Mouse (Mus musculus): ENCODE measurements around the gene Grb10.

- no peak for TF ChIP-seq CTCF (IDR thresholded peaks at IDR 0.05; ENCODE audit: borderline replicate concordance, insufficient read depth, low read length)
- TF ChIP-seq POLR2A (IDR thresholded peaks at IDR 0.05; ENCODE audit: low read depth, low read length) = no peak
Observed at GRCm38 (mm10) chr11:11993183-11993582, 45.3 kb downstream of the Grb10 start.
